Mouse (Mus musculus): ENCODE measurements around the gene Dmrtc1a.
"Not testable (repeated sequence)": the region's sequence is repeated elsewhere in the genome, so short reads cannot be mapped to it uniquely, and the experiment has no call there.

The Dmrtc1a gene

GRCm38 (mm10) chrX:102908587-102908986 lies at the start of gene Dmrtc1a, which contains the start of gene 1700011M02Rik:
TSS of gene Dmrtc1a (minus strand) at chrX:102908687.
TSS of gene 1700011M02Rik (plus strand) at chrX:102908905.
- not testable (repeated sequence) for DNase-seq (ENCODE audit: low spot score in 2 of 2)

- not testable (repeated sequence) for DNase-seq (ENCODE audit: low spot score in 2 of 2)
Observed at GRCm38 (mm10) chrX:102950136-102950535, 41.6 kb upstream of the Dmrtc1a start.

- no peak for DNase-seq (ENCODE audit: low spot score in 2 of 2)
Observed at GRCm38 (mm10) chrX:102936743-102937142, 28.3 kb upstream of the Dmrtc1a start.

- DNase-seq (ENCODE audit: low spot score in 2 of 2) = no peak
Observed at GRCm38 (mm10) chrX:102934395-102934764, 25.9 kb upstream of the Dmrtc1a start.

GRCm38 (mm10) chrX:102933571-102934394 lies 25.3 kb upstream of the Dmrtc1a start:
- DNase-seq (ENCODE audit: low spot score in 2 of 2) = peak; percentile 20 to 45

GRCm38 (mm10) chrX:102932992-102933570 lies 24.6 kb upstream of the Dmrtc1a start:
- no peak for DNase-seq (ENCODE audit: low spot score in 2 of 2)

- not testable (repeated sequence) for DNase-seq (ENCODE audit: low spot score in 2 of 2)
Observed at GRCm38 (mm10) chrX:102928072-102928471, 19.6 kb upstream of the Dmrtc1a start, which contains the start of gene 1700018G05Rik. TSS of gene 1700018G05Rik (plus strand) at chrX:102928372.

- DNase-seq (ENCODE audit: low spot score in 2 of 2) = not testable (repeated sequence)
Observed at GRCm38 (mm10) chrX:102926707-102927106, 18.2 kb upstream of the Dmrtc1a start.

- DNase-seq (ENCODE audit: low spot score in 2 of 2) = not testable (repeated sequence)
Observed at GRCm38 (mm10) chrX:102914823-102915222, 6.3 kb upstream of the Dmrtc1a start.

- DNase-seq (ENCODE audit: low spot score in 2 of 2) = no peak
Observed at GRCm38 (mm10) chrX:102867871-102868270, 40.6 kb downstream of the Dmrtc1a start, which contains the start of gene 1700031F05Rik. TSS of gene 1700031F05Rik (minus strand) at chrX:102867971.

GRCm38 (mm10) chrX:102854516-102854915 lies 54.0 kb downstream of the Dmrtc1a start, which contains the start of gene Dmrtc1c2:
TSS of gene Dmrtc1c2 (minus strand) at chrX:102854616.
- not testable (repeated sequence) for DNase-seq (ENCODE audit: low spot score in 2 of 2)
